Mouse (Mus musculus) megakaryocyte, embryonic 14.5 days (primary cell): ENCODE results near the gene Fermt2. TPM values are rescaled to one million over a fixed set of nuclear protein-coding genes. Genes with fewer than 3 reads are reported as not detected.
"Not testable (repeated sequence)": the region's sequence is repeated elsewhere in the genome, so short reads cannot be mapped to it uniquely, and the experiment has no call there.

Experiments used
- H3K27me3 ChIP-seq: replicated peaks from 2 replicates; pipeline ENCODE3; 2012; ENCODE audit warnings: inconsistent platforms
- H3K36me3 ChIP-seq: replicated peaks from 2 replicates; pipeline ENCODE3; 2012; ENCODE audit warnings: low read length, inconsistent platforms, mixed read lengths
- H3K4me1 ChIP-seq: 2 replicates; pipeline ENCODE4 v1.6.1; 2012; ENCODE audit warnings: inconsistent platforms
- H3K4me3 ChIP-seq: replicated peaks from 2 replicates; pipeline ENCODE3; 2012; ENCODE audit warnings: moderate library complexity, mild to moderate bottlenecking, inconsistent platforms
- H3K9me3 ChIP-seq: 2 replicates; pipeline ENCODE4 v1.6.1; 2012; ENCODE audit warnings: inconsistent platforms
- FLI1 ChIP-seq: IDR thresholded peaks from 2 replicates; pipeline ENCODE4 v1.6.1; 2012; ENCODE audit warnings: low read length, inconsistent platforms, mixed read lengths
- GATA1 ChIP-seq: IDR thresholded peaks from 3 replicates; pipeline ENCODE4 v1.6.1; 2012; ENCODE audit warnings: mixed read lengths, low read length, inconsistent platforms, borderline replicate concordance
- polyA plus RNA-seq: library from polyadenylated mRNA; stranded (reverse); fragments of >175 nt; gene quantifications from 2 replicates; pipeline ENCODE4 v1.2.3, GENCODE M21; 2012; ENCODE audit warnings: low replicate concordance; ENCODE audit not compliant: insufficient read depth

Gene Fermt2
- polyA plus RNA-seq, 1 experiment, result not detected

DNA sequence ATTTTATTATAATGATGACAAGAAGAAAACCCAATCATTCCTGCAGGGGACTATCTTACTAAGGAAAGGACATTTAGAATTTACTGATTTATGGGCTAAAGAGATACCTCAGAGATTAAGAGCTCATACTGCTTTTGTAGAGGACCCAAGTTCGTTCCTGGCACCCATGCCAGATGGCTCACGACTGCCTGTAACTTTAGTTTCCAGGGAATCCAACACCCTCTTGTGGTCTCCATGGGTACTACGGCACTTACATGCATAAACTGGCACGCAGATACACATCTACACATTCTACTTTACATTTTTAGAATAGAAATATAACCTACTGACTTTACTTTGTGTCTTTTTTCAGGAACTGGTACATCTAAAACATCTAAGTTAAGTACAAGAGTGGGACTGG is 37.2 kb downstream of the Fermt2 start:
- Histone ChIP-seq H3K27me3 (no peaks in the 10 kb centered on the region), H3K4me3 (no peak overlapping the region), H3K9me3 (peaks cover 4% of the 10 kb centered on the region; the same call in 1 of the 2 replicates), H3K4me1 (no peaks in the 10 kb centered on the region), H3K36me3 (no peaks in the 10 kb centered on the region)
- TF ChIP-seq GATA1 (no peak), FLI1 (no peak)

- peaks cover 4% of the 10 kb centered on the region; the same call in 1 of the 2 replicates for H3K9me3 ChIP-seq
- no peaks in the 10 kb centered on the region for H3K4me1 ChIP-seq
- H3K36me3 ChIP-seq, result no peaks in the 10 kb centered on the region
- TF ChIP-seq GATA1, result no peak
- no peak for TF ChIP-seq FLI1
- no peaks in the 10 kb centered on the region for H3K27me3 ChIP-seq
- no peak overlapping the region for H3K4me3 ChIP-seq
These were observed 37.9 kb downstream of the Fermt2 start for GRCm38 (mm10) chr14:45492038-45492437.

DNA sequence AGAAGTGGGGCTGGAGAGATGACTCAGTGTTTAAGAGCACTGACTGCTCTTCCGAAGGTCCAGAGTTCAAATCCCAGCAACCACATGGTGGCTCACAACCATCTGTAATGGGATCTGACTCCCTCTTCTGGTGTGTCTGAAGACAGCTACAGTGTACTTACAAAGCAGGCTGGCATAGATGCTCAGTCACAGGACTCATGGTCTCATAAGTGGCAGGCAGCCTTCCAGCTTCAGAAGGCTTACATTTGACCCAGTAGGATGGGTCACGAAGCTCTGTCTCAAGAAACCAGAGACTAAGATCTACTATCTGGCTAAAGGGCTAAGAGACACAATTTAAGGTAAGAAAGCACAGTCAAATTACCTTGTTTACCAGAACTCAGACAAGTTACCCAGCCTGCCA is 42.7 kb downstream of the Fermt2 start:
- H3K4me3 ChIP-seq, H3K4me1 ChIP-seq, H3K9me3 ChIP-seq, H3K36me3 ChIP-seq, H3K27me3 ChIP-seq: not testable (repeated sequence)

DNA sequence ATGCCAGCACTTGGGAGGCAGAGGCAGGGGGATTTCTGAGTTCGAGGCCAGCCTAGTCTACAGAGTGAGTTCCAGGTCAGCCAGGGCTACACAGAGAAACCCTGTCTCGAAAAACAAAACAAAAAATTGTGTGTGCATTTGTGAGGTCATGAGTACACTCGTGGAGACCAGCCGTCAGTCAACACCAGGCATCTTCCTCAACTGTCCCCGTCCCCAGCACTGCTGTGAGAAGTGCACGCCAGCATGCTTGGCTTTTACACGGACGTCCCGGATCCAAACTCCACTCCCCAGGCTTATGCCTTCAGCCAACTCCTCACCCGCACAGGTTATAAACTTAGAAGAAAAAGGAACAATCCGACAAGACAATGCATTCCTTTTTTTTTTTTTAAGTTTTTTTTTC is 46.6 kb downstream of the Fermt2 start:
- H3K36me3 ChIP-seq, result not testable (repeated sequence)

GRCm38 (mm10) chr14:45478977-45479806 is 50.7 kb downstream of the Fermt2 start:
- H3K36me3 ChIP-seq, result no peaks in the 10 kb centered on the region
- H3K27me3 ChIP-seq, result no peaks in the 10 kb centered on the region
- H3K4me1 ChIP-seq, result 0 out of 2 replicates have a peak, but pooled peaks cover 3% of the 10 kb centered on the region
- H3K9me3 ChIP-seq, result peaks cover 3% of the 10 kb centered on the region; the same call in 1 of the 2 replicates
- no peak for TF ChIP-seq GATA1
- TF ChIP-seq FLI1, result no peak
- no peak overlapping the region for H3K4me3 ChIP-seq

More for the DNA sequence above, 46.6 kb downstream of the Fermt2 start:
- H3K27me3 ChIP-seq, H3K9me3 ChIP-seq, H3K4me3 ChIP-seq, H3K4me1 ChIP-seq: not testable (repeated sequence)

- no peaks in the 10 kb centered on the region for H3K27me3 ChIP-seq
- no peak for TF ChIP-seq GATA1
- no peak for TF ChIP-seq FLI1
- H3K9me3 ChIP-seq, result peaks cover 3% of the 10 kb centered on the region; the same call in 1 of the 2 replicates
- H3K4me1 ChIP-seq, result 0 out of 2 replicates have a peak, but pooled peaks cover 3% of the 10 kb centered on the region
- H3K4me3 ChIP-seq, result no peak overlapping the region
- H3K36me3 ChIP-seq, result no peaks in the 10 kb centered on the region
These were observed 51.4 kb downstream of the Fermt2 start for GRCm38 (mm10) chr14:45478515-45478914.

- Histone ChIP-seq H3K4me1 (0 out of 2 replicates have a peak, but pooled peaks cover 3% of the 10 kb centered on the region), H3K36me3 (no peaks in the 10 kb centered on the region), H3K9me3 (peaks cover 3% of the 10 kb centered on the region; the same call in 1 of the 2 replicates), H3K4me3 (no peak overlapping the region), H3K27me3 (no peaks in the 10 kb centered on the region)
- TF ChIP-seq FLI1, result no peak
These were observed 52.3 kb downstream of the Fermt2 start for GRCm38 (mm10) chr14:45477651-45478050.

DNA sequence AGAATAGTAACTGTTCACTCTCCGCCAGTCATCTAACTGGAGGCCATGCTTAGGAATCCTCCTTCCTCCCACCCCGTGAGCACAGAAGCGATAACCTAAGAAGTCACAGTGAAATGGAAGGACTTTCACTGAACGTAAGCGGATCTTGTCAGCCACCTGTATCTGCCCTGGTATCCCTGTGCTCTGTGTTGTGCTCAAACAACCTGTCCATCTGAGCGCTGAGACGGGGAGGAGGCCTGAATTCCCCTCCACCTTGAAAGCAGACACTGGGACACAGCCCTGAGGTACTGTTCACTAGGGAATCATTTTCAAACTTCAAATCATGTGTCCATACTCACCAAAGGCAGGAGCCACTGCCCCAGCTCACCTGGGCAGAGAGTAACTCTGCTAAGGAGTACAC is 52.9 kb downstream of the Fermt2 start:
- TF ChIP-seq FLI1 (no peak), GATA1 (no peak)
- no peaks in the 10 kb centered on the region for H3K27me3 ChIP-seq
- no peak overlapping the region for H3K4me3 ChIP-seq
- peaks cover 3% of the 10 kb centered on the region; the same call in 1 of the 2 replicates for H3K9me3 ChIP-seq
- no peaks in the 10 kb centered on the region for H3K36me3 ChIP-seq
- H3K4me1 ChIP-seq, result 0 out of 2 replicates have a peak, but pooled peaks cover 3% of the 10 kb centered on the region

GRCm38 (mm10) chr14:45472536-45472935 is 57.4 kb downstream of the Fermt2 start:
- TF ChIP-seq GATA1 (no peak), FLI1 (no peak)
- no peak overlapping the region for H3K4me3 ChIP-seq
- H3K4me1 ChIP-seq, result no peaks in the 10 kb centered on the region
- no peaks in the 10 kb centered on the region for H3K36me3 ChIP-seq
- peaks cover 13% of the 10 kb centered on the region for H3K9me3 ChIP-seq
- H3K27me3 ChIP-seq, result peaks cover 3% of the 10 kb centered on the region

- Histone ChIP-seq H3K4me3 (no peak overlapping the region), H3K27me3 (peaks cover 7% of the 10 kb centered on the region), H3K36me3 (no peaks in the 10 kb centered on the region), H3K4me1 (no peaks in the 10 kb centered on the region), H3K9me3 (peaks cover 15% of the 10 kb centered on the region)
- TF ChIP-seq FLI1, result no peak
- no peak for TF ChIP-seq GATA1
These were observed 60.5 kb downstream of the Fermt2 start for GRCm38 (mm10) chr14:45469446-45469845.

GRCm38 (mm10) chr14:45466371-45466770 is 63.5 kb downstream of the Fermt2 start:
- not testable (repeated sequence) for H3K4me3 ChIP-seq, H3K36me3 ChIP-seq, H3K27me3 ChIP-seq, H3K4me1 ChIP-seq
- peaks cover 15% of the 10 kb centered on the region for H3K9me3 ChIP-seq
